Mouse (Mus musculus): ENCODE results near the gene Fbxl13. TPM values are rescaled to one million over a fixed set of nuclear protein-coding genes. Genes with fewer than 3 reads are reported as not detected.
A peak's percentile ranks its signal among the peaks of the same experiment; 100 is the strongest.
"Not testable (repeated sequence)": the region's sequence is repeated elsewhere in the genome, so short reads cannot be mapped to it uniquely, and the experiment has no call there.

Gene Fbxl13
- total RNA-seq, 2 experiments from 2014 or later, result 0.13 to 0.18 TPM

DNA sequence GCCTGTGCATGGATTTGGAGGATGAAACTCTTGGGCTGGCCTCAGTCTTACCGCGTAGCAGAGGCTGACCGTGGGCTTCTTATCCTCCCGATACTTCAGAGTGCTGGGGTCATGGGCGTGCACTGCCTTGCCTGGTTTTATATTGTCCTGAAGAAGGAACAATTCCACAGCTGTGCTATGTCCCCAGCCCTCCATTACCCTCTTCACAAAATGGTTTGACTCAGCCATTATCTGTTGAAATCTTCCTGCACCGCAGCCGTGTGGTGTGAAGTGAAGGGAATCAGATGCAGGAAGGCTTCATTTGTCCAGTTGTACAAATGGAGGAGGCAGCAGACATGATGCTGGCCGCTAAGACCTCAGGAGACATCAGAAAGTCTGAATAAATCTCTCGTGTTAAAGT lies 11.5 kb upstream of the Fbxl13 start:
- no peak for DNase-seq

DNA sequence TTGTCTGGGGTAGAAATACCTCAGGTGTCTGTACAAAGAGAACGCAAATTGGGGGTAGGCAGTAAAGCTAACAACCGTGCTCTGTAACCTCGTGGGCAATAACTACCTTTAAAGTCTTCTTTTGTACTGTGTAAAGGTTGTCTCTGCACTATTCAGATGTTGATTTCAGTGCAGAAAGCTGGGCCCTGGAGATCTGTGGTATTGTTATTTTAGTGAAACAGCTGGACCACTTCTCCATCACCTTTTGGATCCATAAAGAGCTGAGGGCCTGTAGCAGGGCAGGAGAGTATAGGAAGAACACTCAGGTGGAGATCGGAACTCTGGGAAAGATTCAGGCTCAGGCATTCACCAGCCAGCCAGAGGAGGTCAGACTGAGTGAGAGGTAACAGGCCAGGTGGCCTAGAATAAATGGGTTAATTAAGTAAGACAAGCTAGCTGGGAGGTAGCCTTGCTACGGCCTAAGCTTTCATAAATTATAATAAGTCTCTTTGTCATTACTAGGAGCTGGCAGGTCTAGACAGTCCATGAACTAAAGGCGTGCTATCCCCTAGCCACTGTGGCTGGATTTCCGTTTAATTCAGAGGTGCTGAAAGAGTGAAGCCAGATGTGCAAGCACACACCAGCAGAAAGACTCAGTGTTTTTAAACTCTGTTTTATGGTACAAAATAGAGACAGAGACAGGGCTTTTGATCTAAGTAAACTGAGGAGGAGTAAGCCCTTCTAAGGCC lies 6.6 kb upstream of the Fbxl13 start:
- no peak for DNase-seq

DNA sequence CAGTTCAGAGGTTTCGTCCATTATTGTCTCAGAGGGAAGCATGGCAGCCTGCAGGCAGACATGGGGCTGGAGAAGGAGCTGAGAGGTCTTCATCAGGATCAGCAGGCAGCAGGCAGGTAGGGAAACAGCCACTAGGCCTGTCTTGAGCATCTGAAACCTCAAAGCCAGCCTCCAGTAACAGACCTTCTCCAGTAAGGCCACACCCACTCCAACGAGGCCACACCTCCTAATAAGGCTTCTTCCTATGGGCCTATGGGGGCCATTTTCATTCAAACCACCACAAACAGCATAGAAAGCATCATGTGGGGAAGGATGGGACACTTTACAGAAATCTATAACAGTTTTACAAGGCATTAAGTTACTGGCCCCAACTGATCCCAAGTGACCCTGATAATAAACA lies 5.3 kb upstream of the Fbxl13 start:
- no peak for DNase-seq

- DNase-seq, result no peak
Observed at GRCm38 (mm10) chr5:21646133-21646491, 678 bp upstream of the Fbxl13 start.

- no peak for DNase-seq
Observed at GRCm38 (mm10) chr5:21644891-21645438, 469 bp downstream of the Fbxl13 start.

GRCm38 (mm10) chr5:21643606-21644005 lies 1.8 kb downstream of the Fbxl13 start:
- no peak for DNase-seq

DNA sequence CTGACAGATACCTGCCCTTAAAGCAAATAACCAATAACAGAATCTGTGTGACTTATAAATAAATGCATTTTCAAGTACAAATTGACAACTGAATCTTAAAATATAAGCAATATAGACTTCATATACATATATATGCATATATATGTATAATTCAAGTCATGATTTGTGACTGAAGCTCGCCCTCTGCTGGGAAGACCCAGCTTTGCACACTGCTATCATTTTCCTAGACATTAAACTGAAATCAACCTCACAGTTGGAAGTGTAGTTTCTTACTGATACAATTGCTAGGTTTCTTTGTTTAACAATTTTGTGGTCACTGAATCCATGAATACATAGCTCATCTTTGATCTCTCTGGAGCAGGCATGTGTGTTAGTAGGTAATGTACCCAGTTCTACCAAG lies 4.5 kb downstream of the Fbxl13 start:
- DNase-seq, result no peak

- no peak for DNase-seq
Observed at GRCm38 (mm10) chr5:21625916-21626315, 19.5 kb downstream of the Fbxl13 start.

- no peak for DNase-seq
Observed at GRCm38 (mm10) chr5:21616450-21617009, 28.9 kb downstream of the Fbxl13 start.

- not testable (repeated sequence) for DNase-seq
Observed at GRCm38 (mm10) chr5:21614299-21614698, 31.1 kb downstream of the Fbxl13 start.

DNA sequence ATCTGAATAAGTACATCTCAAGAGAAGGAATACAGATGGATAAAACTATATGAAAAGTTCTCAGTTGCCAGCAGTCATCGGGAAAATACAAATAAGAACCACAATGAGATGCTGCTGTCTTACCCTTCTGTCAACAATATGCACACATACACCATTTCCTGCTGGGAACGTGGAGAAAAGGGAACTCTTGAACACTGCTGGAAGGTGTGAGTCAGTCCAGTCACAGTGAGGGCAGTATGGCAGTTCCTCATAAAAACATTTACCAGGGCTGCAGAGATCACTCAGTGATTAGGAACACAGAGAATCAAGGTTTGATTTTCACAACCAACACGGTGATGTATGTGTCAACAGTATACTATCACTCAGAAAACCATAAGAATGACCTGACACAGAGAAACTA lies 34.4 kb downstream of the Fbxl13 start:
- no peak for DNase-seq

DNA sequence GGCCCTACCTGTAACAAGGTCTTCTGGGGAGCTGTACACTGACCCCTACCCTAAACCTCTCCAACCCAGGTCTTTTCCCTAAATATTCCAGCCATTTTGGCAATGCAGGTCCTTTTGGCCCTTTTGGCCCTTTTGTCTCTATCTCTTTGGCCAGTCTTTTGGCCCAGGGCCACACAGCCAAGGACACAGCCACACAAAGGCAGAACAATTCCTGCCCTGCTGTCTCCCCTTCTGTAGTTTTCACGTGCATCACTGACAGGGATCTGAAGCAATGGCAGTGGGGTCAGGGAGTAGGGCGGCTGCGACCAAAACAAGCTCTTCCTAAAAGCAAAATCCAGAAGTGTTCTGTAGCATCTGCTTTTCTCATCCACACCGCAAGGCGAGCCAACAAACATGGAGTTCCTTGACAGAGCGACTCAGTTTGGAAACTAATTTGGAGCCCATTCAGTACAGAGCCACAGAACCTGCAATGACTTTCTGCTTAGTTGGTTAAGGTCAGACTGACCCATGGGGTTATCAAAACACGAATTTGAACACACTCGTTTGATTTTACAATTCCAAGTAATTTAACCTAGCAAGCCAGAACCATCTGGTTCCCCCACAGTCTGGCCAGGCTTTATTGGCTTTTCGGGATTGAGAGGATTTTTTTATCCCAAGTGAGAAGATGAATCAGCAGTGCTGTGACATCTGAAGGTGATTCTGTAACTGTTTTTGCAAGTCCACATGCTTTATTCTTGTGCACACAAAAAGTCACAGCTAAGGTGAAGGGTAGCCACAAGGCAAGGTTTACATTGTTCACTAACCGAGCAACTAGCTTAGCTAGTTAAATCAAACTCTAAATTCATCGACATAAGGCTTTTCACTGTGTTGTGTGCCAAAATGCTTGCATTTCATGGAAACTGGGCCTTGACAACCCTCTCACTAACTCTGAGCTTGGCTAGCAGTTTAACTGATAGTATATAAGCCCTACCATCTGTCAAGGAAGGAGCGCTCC lies 36.8 kb downstream of the Fbxl13 start:
- DNase-seq, result peak; percentile 48

GRCm38 (mm10) chr5:21605936-21606335 lies 39.5 kb downstream of the Fbxl13 start:
- no peak for DNase-seq

GRCm38 (mm10) chr5:21599961-21600360 lies 45.5 kb downstream of the Fbxl13 start:
- DNase-seq, result no peak

- DNase-seq, result not testable (repeated sequence)
Observed at GRCm38 (mm10) chr5:21599536-21599935, 45.9 kb downstream of the Fbxl13 start.

- DNase-seq, result no peak
Observed at GRCm38 (mm10) chr5:21593201-21593709, 52.2 kb downstream of the Fbxl13 start.

DNA sequence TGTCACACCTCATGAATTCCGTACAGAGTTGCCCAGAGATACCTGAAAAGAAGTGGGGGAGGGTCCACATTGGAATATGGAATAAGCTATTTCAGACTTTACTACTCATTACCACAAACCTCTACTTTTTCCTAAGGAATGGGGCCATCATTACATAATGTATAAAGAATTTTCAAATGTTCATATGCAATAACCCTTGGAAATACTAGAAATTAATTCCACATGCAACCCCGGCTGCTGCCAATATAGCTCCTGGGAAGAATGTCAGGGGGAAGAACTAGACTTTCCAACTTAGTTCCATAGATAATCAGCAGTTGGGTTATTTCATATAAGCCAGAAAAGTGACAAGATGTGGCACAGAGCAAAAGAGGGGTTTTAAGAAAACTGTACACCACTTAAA lies 53.3 kb downstream of the Fbxl13 start:
- DNase-seq, result no peak

DNA sequence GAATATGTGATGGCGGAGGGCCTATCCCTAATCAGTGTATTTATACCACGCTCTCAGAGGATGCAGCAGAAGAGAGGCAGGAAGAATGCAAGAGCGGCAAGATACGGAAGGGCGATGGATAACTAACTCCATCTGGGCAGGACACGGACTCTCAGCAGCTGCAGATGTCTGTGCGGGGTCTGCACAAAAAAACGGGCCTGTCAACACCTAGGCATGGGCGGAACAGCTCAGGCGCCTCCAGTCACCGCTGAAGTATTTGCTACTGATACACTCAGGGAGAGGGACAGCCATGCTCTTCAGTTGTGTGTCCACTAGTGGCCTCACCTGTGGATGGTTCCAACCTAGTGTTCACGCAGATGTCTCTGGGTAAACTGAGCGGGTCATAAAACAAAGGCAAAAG lies 57.2 kb downstream of the Fbxl13 start:
- DNase-seq, result no peak

- DNase-seq, result no peak
Observed at GRCm38 (mm10) chr5:21587683-21588082, 57.8 kb downstream of the Fbxl13 start.

DNA sequence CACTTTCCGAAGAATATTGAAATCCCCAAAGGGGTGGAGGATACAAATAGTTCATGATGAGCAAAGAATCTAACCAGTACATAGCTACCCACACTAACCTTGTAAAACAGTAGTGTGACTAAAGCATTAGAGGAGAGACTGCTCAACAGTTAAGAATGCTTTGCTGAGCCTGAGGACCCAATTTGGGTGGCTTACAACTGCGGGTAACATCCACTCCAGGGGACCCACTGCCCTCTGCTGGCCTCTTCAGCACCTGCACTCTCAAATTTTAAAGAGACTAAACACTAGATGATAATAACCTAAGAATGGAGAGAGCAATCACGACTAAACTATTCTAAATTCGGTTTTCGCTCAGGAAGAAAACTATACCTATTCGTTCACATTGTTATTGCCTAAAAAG lies 58.7 kb downstream of the Fbxl13 start:
- DNase-seq, result no peak

GRCm38 (mm10) chr5:21578136-21578535 lies 67.3 kb downstream of the Fbxl13 start:
- DNase-seq, result no peak

DNA sequence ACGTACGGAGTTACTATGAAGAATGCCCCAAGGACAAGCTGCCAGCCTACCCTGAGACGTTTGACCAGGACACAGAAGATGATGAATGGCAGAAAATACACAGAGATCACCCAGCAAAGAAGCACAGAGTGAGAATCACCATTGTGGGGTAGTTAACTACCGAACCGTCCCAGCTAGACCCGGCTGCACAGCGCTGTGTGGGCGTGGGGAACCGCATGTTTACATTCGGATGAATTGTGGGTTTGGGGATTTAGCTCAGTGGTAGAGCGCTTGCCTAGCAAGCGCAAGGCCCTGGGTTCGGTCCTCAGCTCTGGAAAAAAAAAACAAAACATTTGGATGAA lies 70.3 kb downstream of the Fbxl13 start:
- DNase-seq, result no peak

All from gastrocnemius, postnatal 25 days (tissue).